Mouse (Mus musculus): ENCODE measurements around the gene Lyrm1. TPM values are rescaled to one million over a fixed set of nuclear protein-coding genes. Genes with fewer than 3 reads are reported as not detected.

Lyrm1 gene
- total and polyA plus RNA-seq, 3 experiments: 4.6 to 10.9 (median 7.9) TPM

- Histone ChIP-seq H3K4me3 (replicated peaks in 1 of 3; ENCODE audit: low read depth in 2 of 3, low read length in 2 of 3, poor library complexity in 1 of 3) (no peak overlapping the region), H3K9me3 (replicated peaks; ENCODE audit: low read length) (no peaks in the 10 kb centered on the region), H3K4me1 (ENCODE audit: control insufficient read depth in 1 of 2, insufficient read depth in 2 of 2) (peaks cover 11 to 48% of the 10 kb centered on the region in 2 experiments; a peak in 3 of 4 replicates), H3K79me2 (replicated peaks; ENCODE audit: control insufficient read depth, extremely low read depth, insufficient read depth, poor library complexity, severe bottlenecking) (no peaks in the 10 kb centered on the region), H3K9ac (ENCODE audit: insufficient read depth, low read depth) (no peak overlapping the region), H3K4me2 (ENCODE audit: insufficient read depth, low read depth, poor library complexity, severe bottlenecking) (no peak overlapping the region), H3K27me3 (replicated peaks) (no peaks in the 10 kb centered on the region), H3K27ac (ENCODE audit: insufficient read depth, low read depth) (no peak overlapping the region), H3K36me3 (replicated peaks in 1 of 2; ENCODE audit: control insufficient read depth in 1 of 2, insufficient read depth in 1 of 2, low read length in 1 of 2) (peaks cover 0 to 11% of the 10 kb centered on the region in 2 experiments)
- no peak for TF ChIP-seq EP300 (IDR thresholded peaks at IDR 0.05; ENCODE audit: low read length)
- no peak for TF ChIP-seq IRF4 (IDR thresholded peaks at IDR 0.05; ENCODE audit: low read depth, low read length)
- TF ChIP-seq UBTF (IDR thresholded peaks at IDR 0.05; ENCODE audit: low read depth, low read length): no peak
- dilution Hi-C loops (cut with MboI; ENCODE audit: extremely low pct_ligation_motif_present, extremely low pct_unique_long_range_greater_than_20kb, low sequenced_read_pairs) (no loop called here), in situ Hi-C loops (cut with MboI; ENCODE audit: low pct_ligation_motif_present, low pct_unique_long_range_greater_than_20kb, low sequenced_read_pairs) (loop anchor here (25.0 kb wide), 1 partner anchor 198 kb away; no protein-coding TSS in a partner anchor)
- no peak for DNase-seq (ENCODE audit: extremely low read depth)
These were observed 31.2 kb upstream of the Lyrm1 start for GRCm38 (mm10) chr7:119864500-119864899.

- H3K36me3 ChIP-seq (replicated peaks in 1 of 2; ENCODE audit: control insufficient read depth in 1 of 2, insufficient read depth in 1 of 2, low read length in 1 of 2): peaks cover 0 to 9% of the 10 kb centered on the region in 2 experiments
- no peaks in the 10 kb centered on the region for H3K79me2 ChIP-seq (replicated peaks; ENCODE audit: control insufficient read depth, extremely low read depth, insufficient read depth, poor library complexity, severe bottlenecking)
- H3K9ac ChIP-seq (ENCODE audit: insufficient read depth, low read depth): no peak overlapping the region
- H3K4me1 ChIP-seq (ENCODE audit: control insufficient read depth in 1 of 2, insufficient read depth in 2 of 2): peaks cover 3 to 32% of the 10 kb centered on the region in 2 experiments; a peak in 3 of 4 replicates
- in situ Hi-C loops (cut with MboI; ENCODE audit: low pct_ligation_motif_present, low pct_unique_long_range_greater_than_20kb, low sequenced_read_pairs) (loop anchor here (25.0 kb wide), 1 partner anchor 196 kb away; no protein-coding TSS in a partner anchor), dilution Hi-C loops (cut with MboI; ENCODE audit: extremely low pct_ligation_motif_present, extremely low pct_unique_long_range_greater_than_20kb, low sequenced_read_pairs) (no loop called here)
- no peak overlapping the region for H3K4me2 ChIP-seq (ENCODE audit: insufficient read depth, low read depth, poor library complexity, severe bottlenecking)
- TF ChIP-seq CHD2 (IDR thresholded peaks at IDR 0.05; ENCODE audit: low read length) (no peak), BHLHE40 (IDR thresholded peaks at IDR 0.05; ENCODE audit: low read depth, low read length) (no peak), PAX5 (IDR thresholded peaks at IDR 0.05; ENCODE audit: low read length) (no peak), CTCF (conservative IDR thresholded peaks at IDR 0.05 in 1 of 2, IDR thresholded peaks at IDR 0.05 in 1 of 2; ENCODE audit: low read depth in 2 of 2, low read length in 2 of 2) (no peak), RCOR1 (conservative IDR thresholded peaks at IDR 0.05; ENCODE audit: low read depth, low read length) (no peak), MEF2A (IDR thresholded peaks at IDR 0.05; ENCODE audit: borderline replicate concordance, low read depth, low read length) (no peak), UBTF (IDR thresholded peaks at IDR 0.05; ENCODE audit: low read depth, low read length) (no peak), MYC (IDR thresholded peaks at IDR 0.05; ENCODE audit: low read depth, low read length) (no peak), MAZ (IDR thresholded peaks at IDR 0.05; ENCODE audit: low read depth, low read length) (no peak), IRF4 (IDR thresholded peaks at IDR 0.05; ENCODE audit: low read depth, low read length) (no peak), TBP (conservative IDR thresholded peaks at IDR 0.05; ENCODE audit: low read depth, low read length) (no peak), JUND (conservative IDR thresholded peaks at IDR 0.05; ENCODE audit: low read depth, low read length) (no peak), POLR2AphosphoS2 (IDR thresholded peaks at IDR 0.05; ENCODE audit: low read depth, low read length) (no peak), SMC3 (IDR thresholded peaks at IDR 0.05; ENCODE audit: low read depth, low read length) (no peak), ZC3H11A (IDR thresholded peaks at IDR 0.05; ENCODE audit: low read depth, low read length) (no peak), USF2 (conservative IDR thresholded peaks at IDR 0.05; ENCODE audit: low read depth, low read length) (no peak), ZMIZ1 (IDR thresholded peaks at IDR 0.05; ENCODE audit: low read depth, low read length) (no peak)
- H3K9me3 ChIP-seq (replicated peaks; ENCODE audit: low read length): no peaks in the 10 kb centered on the region
- no peak for DNase-seq (ENCODE audit: extremely low read depth)
- no peak overlapping the region for H3K4me3 ChIP-seq (replicated peaks in 1 of 3; ENCODE audit: low read depth in 2 of 3, low read length in 2 of 3, poor library complexity in 1 of 3)
- H3K27me3 ChIP-seq (replicated peaks): no peaks in the 10 kb centered on the region
- no peak overlapping the region for H3K27ac ChIP-seq (ENCODE audit: insufficient read depth, low read depth)
These were observed 29.5 kb upstream of the Lyrm1 start for GRCm38 (mm10) chr7:119866136-119866535.

All from CH12.LX (cell line).